Mouse (Mus musculus) lung, embryonic 15.5 days (tissue): ENCODE measurements around the gene Kng1. TPM values are rescaled to one million over a fixed set of nuclear protein-coding genes. Genes with fewer than 3 reads are reported as not detected.
"Not testable (repeated sequence)": the region's sequence is repeated elsewhere in the genome, so short reads cannot be mapped to it uniquely, and the experiment has no call there.

Source experiments
- ATAC-seq: fragments of 200-750 bp; cut with Nextera tagmentation; 2 replicates; pipeline ENCODE4 v1.8.0; 2017; ENCODE audit warnings: moderate number of reproducible peaks, borderline replicate concordance; ENCODE audit not compliant: low FRiP score, low TSS enrichment; ENCODE audit errors: extremely low read depth
- H3K27ac ChIP-seq: fragments of 300-500 bp; sonication (generic); 2 replicates; pipeline ENCODE4 v1.5.1; 2015; ENCODE audit warnings: moderate library complexity, mild to moderate bottlenecking, inconsistent platforms
- H3K27me3 ChIP-seq: fragments of 300-500 bp; sonication (generic); 2 replicates; pipeline ENCODE4 v1.6.1; 2015; ENCODE audit warnings: inconsistent platforms
- H3K36me3 ChIP-seq: fragments of 300-500 bp; sonication (generic); 2 replicates; pipeline ENCODE4 v1.6.1; 2015; ENCODE audit warnings: inconsistent platforms
- H3K4me1 ChIP-seq: fragments of 300-500 bp; sonication (generic); 2 replicates; pipeline ENCODE4 v1.6.1; 2015; ENCODE audit warnings: inconsistent platforms
- H3K4me2 ChIP-seq: fragments of 300-500 bp; sonication (generic); 2 replicates; pipeline ENCODE4 v1.6.1; 2015; ENCODE audit warnings: inconsistent platforms, mild to moderate bottlenecking, moderate library complexity
- H3K4me3 ChIP-seq: fragments of 300-500 bp; sonication (generic); 2 replicates; pipeline ENCODE4 v1.5.1; 2015; ENCODE audit warnings: mild to moderate bottlenecking, inconsistent platforms
- H3K9ac ChIP-seq: fragments of 300-500 bp; sonication (generic); 2 replicates; pipeline ENCODE4 v1.6.1; 2015; ENCODE audit warnings: inconsistent platforms
- H3K9me3 ChIP-seq: fragments of 300-500 bp; sonication (generic); 2 replicates; pipeline ENCODE4 v1.6.1; 2016; ENCODE audit warnings: inconsistent platforms
- WGBS: fragments of 180-500 bp; shearing (Covaris S2); methylation state at CpG from one replicate; pipeline ENCODE4 v1.1.7; 2015; 5-methylcytosine and 5-hydroxymethylcytosine counted together
- polyA plus RNA-seq: library from polyadenylated mRNA; unstranded; fragments of >200 nt; fragmentation: Nextera tagmentation; extraction: Ambion mirVana; gene quantifications from 2 replicates; pipeline ENCODE4 v1.2.1, GENCODE M21; 2015

The Kng1 gene
- 0.59 and 4.1 TPM in 2 replicates for polyA plus RNA-seq

GRCm38 (mm10) chr16:23057668-23058447, at the start of gene Kng1:
Kng1 (plus strand) TSS chr16:23057865.
- H3K27me3 ChIP-seq, H3K4me1 ChIP-seq, H3K9me3 ChIP-seq, H3K9ac ChIP-seq, H3K4me2 ChIP-seq, H3K36me3 ChIP-seq, H3K27ac ChIP-seq, ATAC-seq, H3K4me3 ChIP-seq: not testable (repeated sequence)
- 77% methylated on average over 1 of the region's 1 CpGs for WGBS

DNA sequence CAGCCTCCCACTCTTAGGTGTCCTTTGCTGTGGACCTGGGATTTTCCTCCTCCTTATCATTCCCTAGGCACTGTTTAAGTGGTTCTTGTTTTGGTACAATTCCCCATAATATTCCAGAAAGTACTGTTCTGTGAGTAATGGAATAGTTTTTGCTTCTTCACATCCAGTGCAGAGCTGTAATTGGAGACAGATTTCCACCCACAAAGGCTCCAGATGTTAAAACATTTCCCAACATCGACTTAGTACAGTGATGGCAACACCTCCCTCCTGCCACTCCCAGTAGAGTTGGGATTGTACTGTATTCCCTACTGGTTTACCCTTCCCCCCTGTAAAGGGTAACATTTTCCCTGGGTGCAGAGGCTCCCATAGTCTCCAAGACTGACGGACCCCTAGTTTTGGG, 43.9 kb upstream of the Kng1 start:
- not testable (repeated sequence) for H3K9me3 ChIP-seq, H3K27ac ChIP-seq, H3K9ac ChIP-seq, H3K27me3 ChIP-seq, H3K36me3 ChIP-seq, H3K4me1 ChIP-seq, H3K4me2 ChIP-seq, ATAC-seq, H3K4me3 ChIP-seq
- 70% methylated on average over 2 of the region's 2 CpGs for WGBS

- not testable (repeated sequence) for H3K36me3 ChIP-seq, H3K4me3 ChIP-seq, ATAC-seq, H3K9ac ChIP-seq, H3K27ac ChIP-seq, H3K4me1 ChIP-seq, H3K4me2 ChIP-seq, H3K27me3 ChIP-seq, H3K9me3 ChIP-seq
- WGBS = 88% methylated on average over 8 of the region's 8 CpGs
These were observed 43.0 kb upstream of the Kng1 start for GRCm38 (mm10) chr16:23014645-23015044.

DNA sequence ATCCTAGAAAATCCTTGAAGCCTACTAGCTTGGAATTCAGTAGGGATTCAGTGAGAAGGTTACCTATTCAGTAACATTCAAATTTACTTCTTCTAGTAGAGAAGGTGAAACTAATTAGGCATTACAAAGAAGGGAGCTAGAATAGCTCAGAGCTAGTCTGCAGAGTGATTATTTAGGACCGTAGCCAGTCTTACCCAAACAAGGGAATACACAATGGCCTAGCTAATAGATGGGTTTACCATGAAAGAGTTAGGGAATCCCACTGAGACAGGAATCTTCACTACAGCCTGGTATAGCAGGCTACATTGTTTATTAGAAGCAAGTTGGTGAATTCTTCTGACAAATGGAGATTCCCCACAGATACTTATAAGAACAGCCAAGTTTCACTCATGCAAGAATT, 37.1 kb upstream of the Kng1 start:
- not testable (repeated sequence) for H3K9ac ChIP-seq, H3K4me3 ChIP-seq, H3K27ac ChIP-seq, ATAC-seq, H3K9me3 ChIP-seq, H3K36me3 ChIP-seq, H3K4me1 ChIP-seq, H3K27me3 ChIP-seq, H3K4me2 ChIP-seq
- WGBS = 59% methylated on average over 1 of the region's 1 CpGs

GRCm38 (mm10) chr16:23025111-23025510, 32.6 kb upstream of the Kng1 start:
- ATAC-seq = no peak
- no peaks in the 10 kb centered on the region for H3K4me1 ChIP-seq
- no peaks in the 10 kb centered on the region for H3K27me3 ChIP-seq
- H3K9ac ChIP-seq = no peak overlapping the region
- H3K27ac ChIP-seq = no peak overlapping the region
- no peak overlapping the region for H3K4me3 ChIP-seq
- H3K9me3 ChIP-seq = no peaks in the 10 kb centered on the region
- H3K36me3 ChIP-seq = no peaks in the 10 kb centered on the region
- WGBS = 50% methylated on average over 6 of the region's 6 CpGs
- H3K4me2 ChIP-seq = no peak overlapping the region

DNA sequence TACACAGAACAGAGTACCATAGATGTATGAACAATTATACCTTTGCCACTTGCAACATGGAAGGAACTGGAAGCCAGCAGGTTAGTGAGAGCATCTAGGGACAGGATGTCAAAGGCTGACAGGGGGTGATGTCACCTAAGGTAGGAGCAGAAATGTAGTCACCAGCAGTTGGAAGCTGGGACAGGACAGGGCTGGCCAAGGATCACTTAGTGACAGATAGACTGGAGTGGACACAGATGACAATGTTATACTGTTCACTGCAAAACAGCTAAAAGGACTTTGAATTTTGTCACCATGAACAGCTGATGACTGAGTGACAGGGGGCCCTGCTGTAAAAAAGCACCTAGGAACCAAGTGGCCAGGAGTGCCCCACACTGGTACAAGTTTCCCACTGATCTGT, 31.1 kb upstream of the Kng1 start:
- H3K4me1 ChIP-seq = no peaks in the 10 kb centered on the region
- no peak overlapping the region for H3K9ac ChIP-seq
- H3K4me2 ChIP-seq = no peak overlapping the region
- no peaks in the 10 kb centered on the region for H3K9me3 ChIP-seq
- H3K4me3 ChIP-seq = no peak overlapping the region
- no peaks in the 10 kb centered on the region for H3K27me3 ChIP-seq
- no peaks in the 10 kb centered on the region for H3K36me3 ChIP-seq
- no peak for ATAC-seq
- no peak overlapping the region for H3K27ac ChIP-seq

DNA sequence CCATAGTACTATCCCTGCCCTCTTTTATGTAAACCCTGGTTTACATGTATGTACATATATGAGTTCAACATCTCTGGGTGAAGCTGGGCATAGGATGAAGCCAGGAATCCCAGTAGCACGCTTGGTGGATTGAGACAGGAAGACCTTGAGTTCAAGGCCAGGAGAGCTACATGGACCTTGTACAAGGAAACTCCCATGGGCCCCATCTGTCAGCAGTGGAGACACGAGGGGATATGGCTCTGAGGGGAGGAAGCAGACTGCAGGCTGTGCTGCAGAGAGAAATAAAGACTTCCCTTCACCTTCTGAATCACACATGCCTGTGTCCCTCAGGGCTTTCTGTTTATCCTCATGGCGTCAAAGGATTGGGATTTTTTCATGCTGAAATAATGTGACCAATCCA, 30.3 kb upstream of the Kng1 start:
- not testable (repeated sequence) for ATAC-seq

GRCm38 (mm10) chr16:23028966-23029600, 28.6 kb upstream of the Kng1 start, which contains the start of gene Kng2:
Kng2 (minus strand) TSS chr16:23029482.
- H3K9me3 ChIP-seq, ATAC-seq, H3K27me3 ChIP-seq, H3K4me3 ChIP-seq, H3K36me3 ChIP-seq, H3K27ac ChIP-seq, H3K4me2 ChIP-seq, H3K9ac ChIP-seq, H3K4me1 ChIP-seq: not testable (repeated sequence)
- 75% methylated on average over 3 of the region's 3 CpGs for WGBS

More for the DNA sequence above, 30.3 kb upstream of the Kng1 start:
- H3K9ac ChIP-seq, H3K36me3 ChIP-seq, H3K4me2 ChIP-seq, H3K27ac ChIP-seq, H3K27me3 ChIP-seq, H3K4me1 ChIP-seq, H3K4me3 ChIP-seq, H3K9me3 ChIP-seq: not testable (repeated sequence)
- 39% methylated on average over 3 of the region's 3 CpGs for WGBS

DNA sequence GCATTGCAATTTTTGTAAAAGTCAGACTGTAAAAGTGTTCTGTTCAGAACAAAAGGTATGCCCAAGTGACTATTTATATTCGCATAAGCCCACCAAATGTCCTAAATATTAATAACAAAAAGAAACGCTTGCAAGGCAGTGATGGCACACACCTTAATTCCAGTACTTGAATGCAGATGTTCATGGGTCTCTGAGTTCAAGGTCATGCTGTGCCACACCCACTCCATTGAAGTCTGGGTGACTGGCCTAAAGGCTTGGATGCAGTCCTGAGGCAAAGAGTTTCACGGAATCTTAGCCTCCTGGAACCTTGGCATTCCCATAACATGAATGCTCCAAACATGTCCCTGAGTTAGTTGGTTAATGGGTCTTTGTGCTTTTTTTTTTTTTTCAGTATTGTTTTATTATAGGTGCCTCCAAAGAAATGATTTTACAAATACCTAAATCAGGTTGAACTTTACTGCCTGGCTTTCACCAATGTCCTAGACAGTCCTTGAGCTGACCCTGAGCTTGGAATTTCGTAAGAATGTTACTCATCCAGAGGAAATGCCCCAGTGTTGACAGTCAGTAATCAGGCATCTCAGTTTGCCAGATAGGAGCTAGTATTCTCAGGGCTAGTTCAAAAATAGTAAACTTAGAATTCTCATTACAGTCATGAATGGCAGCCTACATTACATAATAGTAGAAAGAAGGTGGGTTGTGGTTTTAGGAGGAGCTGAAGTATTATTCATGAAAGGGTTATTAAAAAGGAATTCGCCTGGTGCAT, 26.8 kb upstream of the Kng1 start:
- Histone ChIP-seq H3K27me3 (no peaks in the 10 kb centered on the region), H3K9me3 (no peaks in the 10 kb centered on the region), H3K4me2 (no peak overlapping the region), H3K4me3 (no peak overlapping the region), H3K36me3 (no peaks in the 10 kb centered on the region), H3K4me1 (no peaks in the 10 kb centered on the region), H3K9ac (no peak overlapping the region), H3K27ac (no peak overlapping the region)
- WGBS = 81% methylated on average over 5 of the region's 5 CpGs
- no peak for ATAC-seq

GRCm38 (mm10) chr16:23033673-23034072, 24.0 kb upstream of the Kng1 start:
- H3K9me3 ChIP-seq = no peaks in the 10 kb centered on the region
- ATAC-seq = no peak
- no peak overlapping the region for H3K4me3 ChIP-seq
- no peaks in the 10 kb centered on the region for H3K4me1 ChIP-seq
- H3K27me3 ChIP-seq = no peaks in the 10 kb centered on the region
- no peaks in the 10 kb centered on the region for H3K36me3 ChIP-seq
- no peak overlapping the region for H3K4me2 ChIP-seq
- no peak overlapping the region for H3K9ac ChIP-seq
- H3K27ac ChIP-seq = no peak overlapping the region
- WGBS = 89% methylated on average over 4 of the region's 4 CpGs

DNA sequence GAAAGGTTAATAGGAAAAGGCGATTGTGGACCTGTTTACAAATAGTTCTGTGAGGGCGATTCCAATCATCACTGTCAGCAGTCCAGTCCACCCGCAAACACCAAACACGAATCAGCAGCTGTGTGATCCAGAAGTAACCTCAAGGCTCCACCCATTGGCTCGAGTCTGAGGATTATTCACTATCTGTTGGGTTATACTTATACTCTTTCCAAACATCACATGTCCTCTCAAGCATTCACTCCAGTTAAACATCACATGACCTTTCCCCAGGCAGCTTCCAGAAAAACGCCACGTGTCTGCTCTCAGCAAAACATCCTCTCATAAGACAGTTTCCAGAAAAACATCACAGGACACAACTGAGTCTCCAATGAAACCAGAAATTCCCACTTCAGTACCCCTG, 19.9 kb upstream of the Kng1 start:
- 56% methylated on average over 7 of the region's 7 CpGs for WGBS

DNA sequence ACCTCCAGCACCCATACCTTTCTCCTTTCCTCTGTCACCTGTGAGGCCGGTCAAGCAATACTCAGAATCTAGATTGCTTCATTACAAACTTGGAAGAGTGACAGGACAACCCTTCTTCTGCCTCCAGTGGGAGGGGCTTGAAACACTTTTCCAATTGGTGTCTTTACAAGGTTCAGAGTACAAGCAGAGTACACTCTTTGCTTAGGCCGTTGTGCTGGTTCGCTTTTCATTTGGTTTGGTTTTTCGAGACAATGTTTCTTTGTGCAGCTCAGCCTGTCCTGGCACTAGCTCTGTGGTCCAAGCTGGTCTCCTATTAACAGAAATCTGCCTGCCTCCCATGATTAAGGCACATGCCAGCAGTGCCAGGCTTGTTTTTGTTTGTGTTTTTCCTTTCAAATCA, 18.4 kb upstream of the Kng1 start:
- H3K9me3 ChIP-seq = no peaks in the 10 kb centered on the region
- WGBS = 86% methylated on average over 4 of the region's 4 CpGs
- H3K36me3 ChIP-seq = no peaks in the 10 kb centered on the region

More for the DNA sequence above, 19.9 kb upstream of the Kng1 start:
- H3K36me3 ChIP-seq = no peaks in the 10 kb centered on the region
- no peak overlapping the region for H3K9ac ChIP-seq
- H3K4me2 ChIP-seq = no peak overlapping the region
- H3K27me3 ChIP-seq = no peaks in the 10 kb centered on the region
- no peak for ATAC-seq
- H3K4me3 ChIP-seq = no peak overlapping the region
- H3K9me3 ChIP-seq = no peaks in the 10 kb centered on the region
- H3K4me1 ChIP-seq = no peaks in the 10 kb centered on the region
- no peak overlapping the region for H3K27ac ChIP-seq

More for the DNA sequence above, 18.4 kb upstream of the Kng1 start:
- H3K27me3 ChIP-seq = no peaks in the 10 kb centered on the region
- H3K4me1 ChIP-seq = no peaks in the 10 kb centered on the region
- H3K27ac ChIP-seq = no peak overlapping the region
- H3K4me2 ChIP-seq = no peak overlapping the region
- no peak for ATAC-seq
- H3K9ac ChIP-seq = no peak overlapping the region
- H3K4me3 ChIP-seq = no peak overlapping the region
